Mouse (Mus musculus) stomach, embryonic 16.5 days (tissue): ENCODE measurements around the gene Otoa. TPM values are rescaled to one million over a fixed set of nuclear protein-coding genes. Genes with fewer than 3 reads are reported as not detected.

Experiments used
- polyA plus RNA-seq: library from polyadenylated mRNA; unstranded; fragments of >200 nt; fragmentation: Nextera tagmentation; extraction: Ambion mirVana; gene quantifications from 2 replicates; pipeline ENCODE4 v1.2.1, GENCODE M21; 2015

Gene Otoa
- polyA plus RNA-seq, 1 experiment from 2014 or later, result 0.36 TPM

Other genes with a start within 250 kb of the Otoa start
- gene Eef2k, start 238.8 kb upstream of the Otoa start, polyA plus RNA-seq, result 76.0 and 80.6 TPM in 2 replicates
- gene Polr3e, start 163.9 kb upstream of the Otoa start, polyA plus RNA-seq, result 33.8 and 34.0 TPM in 2 replicates
- 9.1 and 11.1 TPM in 2 replicates for gene Cdr2, start 99.3 kb upstream of the Otoa start, polyA plus RNA-seq
- 0.34 and 0.45 TPM in 2 replicates for gene Mfsd13b, start 99.1 kb upstream of the Otoa start, polyA plus RNA-seq
- gene Mettl9, start 47.2 kb upstream of the Otoa start, polyA plus RNA-seq, result 94.5 and 111 TPM in 2 replicates
- 4.7 and 6.1 TPM in 2 replicates for gene Igsf6, start 7.1 kb upstream of the Otoa start, polyA plus RNA-seq